Mouse (Mus musculus): ENCODE results near the gene Gnb1. TPM values are rescaled to one million over a fixed set of nuclear protein-coding genes. Genes with fewer than 3 reads are reported as not detected.
"Not testable (repeated sequence)": the region's sequence is repeated elsewhere in the genome, so short reads cannot be mapped to it uniquely, and the experiment has no call there.

Gene Gnb1
- total RNA-seq, 2 experiments from 2014 or later, result 718 to 729 TPM

DNA sequence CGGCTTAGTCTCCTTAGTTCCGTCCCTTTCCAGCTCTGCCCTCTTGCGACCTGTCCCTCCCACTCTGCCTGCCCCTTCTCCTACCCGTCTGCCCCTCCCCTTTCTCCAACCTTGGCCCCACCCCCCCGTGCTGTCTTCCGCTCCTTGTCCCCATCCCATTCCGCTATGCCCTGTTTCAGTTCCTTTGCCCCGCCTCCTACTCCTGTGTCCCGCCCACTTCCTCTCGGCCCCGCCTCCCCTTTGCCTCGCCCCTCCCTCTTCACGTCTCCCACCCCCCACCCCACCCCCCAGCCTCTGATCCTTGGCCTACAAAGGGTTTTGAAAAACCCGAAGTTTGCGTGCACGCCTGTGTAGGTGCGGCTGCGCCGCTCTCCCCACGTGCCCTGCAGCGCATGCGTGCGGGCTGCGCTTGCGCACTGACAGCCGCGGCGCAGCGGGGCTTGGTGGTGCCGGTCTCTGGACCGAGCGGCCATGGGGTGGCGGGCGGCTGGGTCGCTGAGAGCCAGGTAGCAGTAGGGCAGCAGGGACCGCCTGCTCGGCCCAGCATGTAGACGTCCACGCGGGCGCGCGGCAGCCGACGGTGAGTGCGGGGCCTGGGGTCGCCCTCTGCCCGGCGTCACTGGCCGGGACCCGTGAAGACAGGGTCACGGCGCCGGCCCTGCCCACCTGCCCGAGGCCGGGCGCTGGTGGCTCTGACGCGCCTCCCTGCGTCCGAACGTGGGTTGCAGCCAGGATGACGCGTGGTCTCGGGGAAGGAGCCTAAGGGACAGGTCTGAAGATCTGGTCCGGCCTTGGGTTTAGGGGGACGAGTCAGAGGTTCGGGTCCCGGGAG is 72.5 kb downstream of the Gnb1 start:
- DNase-seq (ENCODE audit: low spot score in 2 of 2), result peak; percentile 90 to 94
- Histone ChIP-seq H3K4me3 (peak overlapping the region; percentile 70), H3K27ac (peak overlapping the region; percentile 91)
- TF ChIP-seq CTCF (conservative IDR thresholded peaks at IDR 0.05), result peak; percentile 61

DNA sequence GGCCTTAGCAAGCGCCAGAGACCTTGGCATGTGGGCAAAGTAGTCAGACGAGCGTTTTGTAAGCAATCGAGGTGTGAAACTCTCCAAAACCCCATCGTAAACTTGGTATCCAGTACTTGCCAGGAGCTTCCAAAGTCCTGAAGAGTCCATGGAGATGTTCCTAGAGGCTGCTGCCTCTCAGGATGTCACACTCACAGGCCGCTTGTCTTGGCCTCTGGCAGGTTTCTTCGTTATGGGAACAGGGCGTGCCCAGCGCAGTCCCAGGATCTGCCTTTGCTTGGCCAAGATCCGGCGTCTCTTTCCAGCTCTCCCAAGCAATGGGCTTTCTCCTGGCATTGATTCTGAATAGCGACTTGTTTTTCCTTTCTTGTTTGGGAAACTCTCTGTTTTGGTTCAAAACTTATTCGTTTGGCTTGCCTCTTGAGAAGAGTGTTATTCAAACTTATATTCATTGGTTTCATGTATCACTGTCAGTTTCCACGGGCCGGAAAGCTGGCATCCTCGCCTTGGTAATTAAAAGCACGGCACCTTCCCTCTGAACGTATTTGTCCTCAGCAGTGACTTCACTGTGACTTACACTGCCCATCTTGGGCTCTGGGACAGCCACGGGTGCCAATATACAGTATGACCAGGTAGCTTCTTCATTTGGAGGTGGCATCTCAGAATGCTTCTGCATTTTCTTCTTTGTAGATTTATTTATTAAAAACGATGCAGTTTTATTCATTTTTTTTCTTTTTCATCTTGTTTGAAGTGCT is 73.3 kb downstream of the Gnb1 start:
- no peak for TF ChIP-seq CTCF (conservative IDR thresholded peaks at IDR 0.05)
- peak overlapping the region; percentile 91 for H3K27ac ChIP-seq
- peak overlapping the region; percentile 70 for H3K4me3 ChIP-seq
- DNase-seq (ENCODE audit: low spot score in 2 of 2), result no peak

DNA sequence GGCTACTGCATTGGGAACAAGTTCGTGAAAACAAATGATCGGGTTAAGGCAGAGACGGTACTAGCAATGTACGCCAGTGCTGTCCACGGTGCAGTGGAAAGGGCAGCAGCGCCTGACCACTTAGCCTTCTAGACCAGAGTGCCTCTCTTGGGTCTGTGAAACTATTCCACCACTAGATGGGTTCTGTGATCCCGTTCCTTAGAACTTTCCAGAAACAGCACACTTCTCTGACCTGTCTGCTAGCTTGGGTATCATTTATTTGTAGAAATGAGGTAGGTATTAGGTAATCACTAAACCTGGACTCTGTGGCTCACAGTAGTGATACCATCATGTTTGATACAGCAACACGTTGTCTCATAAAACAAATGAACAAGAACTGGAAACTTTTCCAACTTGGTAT is 75.4 kb downstream of the Gnb1 start:
- TF ChIP-seq CTCF (conservative IDR thresholded peaks at IDR 0.05), result no peak
- Histone ChIP-seq H3K4me3 (no peak overlapping the region), H3K27ac (no peak overlapping the region)
- DNase-seq (ENCODE audit: low spot score in 2 of 2), result no peak

- DNase-seq (ENCODE audit: low spot score in 2 of 2), result no peak
- Histone ChIP-seq H3K4me3 (no peak overlapping the region), H3K27ac (no peak overlapping the region)
- peak; percentile 87 for TF ChIP-seq CTCF (conservative IDR thresholded peaks at IDR 0.05)
These were observed 77.0 kb downstream of the Gnb1 start for GRCm38 (mm10) chr4:155568170-155568569.

- no peak for DNase-seq (ENCODE audit: low spot score in 2 of 2)
- Histone ChIP-seq H3K4me3 (no peak overlapping the region), H3K27ac (no peak overlapping the region)
- no peak for TF ChIP-seq CTCF (conservative IDR thresholded peaks at IDR 0.05)
These were observed 77.6 kb downstream of the Gnb1 start for GRCm38 (mm10) chr4:155568632-155569370.

GRCm38 (mm10) chr4:155569818-155570217 is 78.7 kb downstream of the Gnb1 start:
- Histone ChIP-seq H3K27ac (no peak overlapping the region), H3K4me3 (no peak overlapping the region)
- no peak for TF ChIP-seq CTCF (conservative IDR thresholded peaks at IDR 0.05)
- no peak for DNase-seq (ENCODE audit: low spot score in 2 of 2)

GRCm38 (mm10) chr4:155570315-155570714 is 79.2 kb downstream of the Gnb1 start:
- DNase-seq (ENCODE audit: low spot score in 2 of 2); H3K27ac ChIP-seq; H3K4me3 ChIP-seq: not testable (repeated sequence)

- DNase-seq (ENCODE audit: low spot score in 2 of 2), result no peak
- Histone ChIP-seq H3K4me3 (no peak overlapping the region), H3K27ac (no peak overlapping the region)
- TF ChIP-seq CTCF (conservative IDR thresholded peaks at IDR 0.05), result no peak
These were observed 80.3 kb downstream of the Gnb1 start for GRCm38 (mm10) chr4:155571442-155571841.

GRCm38 (mm10) chr4:155573155-155573554 is 82.0 kb downstream of the Gnb1 start:
- H3K27ac ChIP-seq, result no peak overlapping the region
- no peak for TF ChIP-seq CTCF (conservative IDR thresholded peaks at IDR 0.05)
- DNase-seq (ENCODE audit: low spot score in 2 of 2), result no peak
- H3K4me3 ChIP-seq, result no peak overlapping the region

DNA sequence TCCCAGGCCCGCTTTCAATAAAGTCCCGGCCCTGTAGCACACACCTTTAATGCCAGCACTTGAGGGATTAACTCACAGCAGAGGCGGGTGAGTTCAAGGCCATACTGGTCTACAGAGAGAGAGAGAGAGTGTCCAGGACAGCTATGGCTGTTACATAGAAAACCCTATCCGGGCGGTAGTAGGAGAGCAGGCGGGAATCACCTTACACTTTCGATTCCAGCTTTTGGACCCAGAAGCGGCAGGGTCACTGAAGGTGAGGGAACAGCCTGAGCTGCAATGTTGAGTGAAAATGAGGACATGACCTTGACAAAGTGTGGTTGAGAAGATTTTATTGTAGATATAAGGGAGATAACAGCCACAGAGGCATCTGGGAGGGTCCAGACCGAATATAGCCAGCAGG is 82.7 kb downstream of the Gnb1 start:
- H3K27ac ChIP-seq, result no peak overlapping the region
- no peak for DNase-seq (ENCODE audit: low spot score in 2 of 2)
- H3K4me3 ChIP-seq, result no peak overlapping the region
- no peak for TF ChIP-seq CTCF (conservative IDR thresholded peaks at IDR 0.05)

GRCm38 (mm10) chr4:155574931-155575330 is 83.8 kb downstream of the Gnb1 start:
- Histone ChIP-seq H3K4me3 (no peak overlapping the region), H3K27ac (no peak overlapping the region)
- DNase-seq (ENCODE audit: low spot score in 2 of 2), result no peak
- TF ChIP-seq CTCF (conservative IDR thresholded peaks at IDR 0.05), result no peak

DNA sequence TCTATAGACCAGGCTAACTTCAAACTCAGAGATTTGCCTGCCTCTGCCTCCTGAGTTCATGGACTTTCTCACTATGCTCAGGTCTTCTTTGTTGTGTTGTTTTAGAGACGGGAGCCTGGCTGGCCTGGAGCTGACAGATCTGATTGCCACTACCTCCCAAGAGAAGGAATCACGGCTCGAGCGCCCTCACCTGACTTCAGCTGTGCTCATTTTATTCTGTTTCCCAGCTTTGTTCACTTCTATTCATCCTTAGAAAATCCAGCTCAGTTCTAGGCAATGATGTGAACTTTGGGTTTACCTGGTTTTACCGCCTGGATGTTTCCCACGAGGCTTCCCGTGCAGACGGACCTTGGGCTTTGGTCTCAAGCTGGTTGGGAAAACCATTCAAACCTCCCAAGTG is 84.4 kb downstream of the Gnb1 start:
- DNase-seq (ENCODE audit: low spot score in 2 of 2), result no peak
- TF ChIP-seq CTCF (conservative IDR thresholded peaks at IDR 0.05), result no peak
- Histone ChIP-seq H3K4me3 (no peak overlapping the region), H3K27ac (no peak overlapping the region)

- H3K27ac ChIP-seq, result no peak overlapping the region
- no peak for TF ChIP-seq CTCF (conservative IDR thresholded peaks at IDR 0.05)
- DNase-seq (ENCODE audit: low spot score in 2 of 2), result no peak
- no peak overlapping the region for H3K4me3 ChIP-seq
These were observed 86.0 kb downstream of the Gnb1 start for GRCm38 (mm10) chr4:155577132-155577531.

Data from layer of hippocampus, adult 2 months (tissue).